Mouse (Mus musculus): ENCODE results near the gene Selenop. TPM values are rescaled to one million over a fixed set of nuclear protein-coding genes. Genes with fewer than 3 reads are reported as not detected.

The Selenop gene
- polyA plus RNA-seq, 1 experiment from 2014 or later = 131 TPM

DNA sequence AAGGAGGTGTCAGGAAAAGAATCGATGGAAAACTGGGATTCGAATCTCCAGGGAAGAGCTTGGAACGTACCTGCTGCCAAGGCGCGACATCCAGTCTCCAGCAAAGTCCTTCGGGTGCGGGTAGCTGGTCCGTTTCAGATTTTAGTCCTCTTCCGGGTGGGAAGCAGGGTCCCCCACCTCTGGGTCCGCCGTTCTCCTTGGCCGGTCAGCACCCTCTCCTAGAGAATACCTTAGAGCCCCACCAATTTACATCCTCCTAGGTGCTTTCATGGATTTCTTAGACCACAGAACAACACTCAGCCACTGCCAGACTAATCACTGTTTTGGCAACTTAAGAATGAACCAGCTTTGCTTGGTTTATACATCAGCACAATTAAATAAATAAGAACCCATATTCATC is 35.1 kb downstream of the Selenop start, which contains the start of gene Ccdc152:
Gene Ccdc152 (minus strand): TSS at position 101 of the 400 bp plus-strand sequence.
- no peaks in the 10 kb centered on the region for H3K4me1 ChIP-seq (ENCODE audit: control insufficient read depth, insufficient read depth, low read length)
- H3K4me3 ChIP-seq (replicated peaks; ENCODE audit: low read depth, low read length) = no peak within 1 kb of the TSS
- H3K4me2 ChIP-seq (ENCODE audit: low read length) = no peak within 1 kb of the TSS
- no peaks in the 10 kb centered on the region for H3K27me3 ChIP-seq (ENCODE audit: control insufficient read depth, insufficient read depth, low read length)
- DNase-seq (no peak), ATAC-seq (ENCODE audit: low FRiP score, low TSS enrichment) (no peak)
- no peaks in the 10 kb centered on the region for H3K36me3 ChIP-seq (ENCODE audit: control insufficient read depth, insufficient read depth, low read length)
- no peak within 1 kb of the TSS for H3K9ac ChIP-seq (replicated peaks; ENCODE audit: low read length)
- H3K9me3 ChIP-seq (ENCODE audit: control insufficient read depth, low read length) = no peaks in the 10 kb centered on the region
- H3K27ac ChIP-seq (replicated peaks; ENCODE audit: low read depth, low read length) = no peak within 1 kb of the TSS
- WGBS = 91% methylated on average over 12 of the region's 12 CpGs

DNA sequence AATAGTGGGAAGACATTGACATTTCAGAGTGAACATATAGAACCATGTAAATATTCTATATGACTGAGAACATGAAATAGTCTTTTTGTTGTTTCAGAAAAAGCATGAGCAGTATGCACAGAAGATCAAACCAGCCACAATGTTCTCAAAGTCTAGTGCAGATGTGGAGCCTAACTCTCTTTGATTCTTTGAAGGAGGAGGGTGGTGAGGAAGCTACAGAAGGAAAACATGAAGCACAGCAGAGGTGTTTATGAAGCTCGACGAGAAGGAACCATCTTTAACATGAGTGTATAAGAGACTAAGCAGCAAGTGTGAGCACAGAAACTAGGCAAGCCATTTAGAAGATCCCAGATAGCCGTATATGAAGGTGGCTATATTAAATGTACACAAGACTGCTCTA is 41.5 kb downstream of the Selenop start:
- Histone ChIP-seq H3K9me3 (ENCODE audit: control insufficient read depth, low read length) (no peaks in the 10 kb centered on the region), H3K4me2 (ENCODE audit: low read length) (no peak overlapping the region), H3K4me1 (ENCODE audit: control insufficient read depth, insufficient read depth, low read length) (no peaks in the 10 kb centered on the region), H3K4me3 (replicated peaks; ENCODE audit: low read depth, low read length) (no peak overlapping the region), H3K27me3 (ENCODE audit: control insufficient read depth, insufficient read depth, low read length) (no peaks in the 10 kb centered on the region), H3K27ac (replicated peaks; ENCODE audit: low read depth, low read length) (no peak overlapping the region), H3K36me3 (ENCODE audit: control insufficient read depth, insufficient read depth, low read length) (no peaks in the 10 kb centered on the region), H3K9ac (replicated peaks; ENCODE audit: low read length) (no peak overlapping the region)
- DNase-seq (no peak), ATAC-seq (ENCODE audit: low FRiP score, low TSS enrichment) (no peak)
- 86% methylated on average over 3 of the region's 3 CpGs for WGBS

- ATAC-seq (ENCODE audit: low FRiP score, low TSS enrichment) = no peak
- H3K9me3 ChIP-seq (ENCODE audit: control insufficient read depth, low read length) = no peaks in the 10 kb centered on the region
Measured at GRCm38 (mm10) chr15:3312937-3313336, 44.6 kb downstream of the Selenop start.

DNA sequence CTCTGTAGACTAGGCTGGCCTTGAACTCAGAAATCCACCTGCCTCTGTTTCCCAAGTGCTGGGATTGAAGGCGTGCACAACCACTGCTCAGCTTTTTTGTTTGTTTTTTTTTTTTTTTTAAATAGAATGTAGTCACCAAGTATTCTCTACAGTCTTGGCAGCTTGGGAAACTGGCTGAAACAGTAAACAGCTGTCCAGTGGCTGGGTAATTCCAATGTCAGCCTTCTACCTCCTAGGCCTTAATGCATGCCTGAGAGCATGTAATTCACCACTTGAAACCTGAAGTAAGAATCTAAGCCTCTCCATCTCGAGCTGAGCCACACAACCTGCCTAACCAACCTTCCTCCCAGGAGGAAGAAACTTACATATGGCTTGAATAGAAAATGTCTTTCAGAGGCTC is 48.3 kb downstream of the Selenop start:
- no peaks in the 10 kb centered on the region for H3K27me3 ChIP-seq (ENCODE audit: control insufficient read depth, insufficient read depth, low read length)
- no peak overlapping the region for H3K27ac ChIP-seq (replicated peaks; ENCODE audit: low read depth, low read length)
- no peak overlapping the region for H3K4me3 ChIP-seq (replicated peaks; ENCODE audit: low read depth, low read length)
- H3K9me3 ChIP-seq (ENCODE audit: control insufficient read depth, low read length) = no peaks in the 10 kb centered on the region
- H3K4me1 ChIP-seq (ENCODE audit: control insufficient read depth, insufficient read depth, low read length) = no peaks in the 10 kb centered on the region
- no peak overlapping the region for H3K4me2 ChIP-seq (ENCODE audit: low read length)
- WGBS = 79% methylated on average over 2 of the region's 2 CpGs
- ATAC-seq (ENCODE audit: low FRiP score, low TSS enrichment) (no peak), DNase-seq (no peak)
- H3K36me3 ChIP-seq (ENCODE audit: control insufficient read depth, insufficient read depth, low read length) = no peaks in the 10 kb centered on the region
- H3K9ac ChIP-seq (replicated peaks; ENCODE audit: low read length) = no peak overlapping the region

More at GRCm38 (mm10) chr15:3312937-3313336, 44.6 kb downstream of the Selenop start:
- no peaks in the 10 kb centered on the region for H3K27me3 ChIP-seq (ENCODE audit: control insufficient read depth, insufficient read depth, low read length)
- no peaks in the 10 kb centered on the region for H3K4me1 ChIP-seq (ENCODE audit: control insufficient read depth, insufficient read depth, low read length)
- H3K9ac ChIP-seq (replicated peaks; ENCODE audit: low read length) = no peak overlapping the region
- H3K4me3 ChIP-seq (replicated peaks; ENCODE audit: low read depth, low read length) = no peak overlapping the region
- H3K27ac ChIP-seq (replicated peaks; ENCODE audit: low read depth, low read length) = no peak overlapping the region
- H3K36me3 ChIP-seq (ENCODE audit: control insufficient read depth, insufficient read depth, low read length) = no peaks in the 10 kb centered on the region
- DNase-seq = peak; percentile 2
- H3K4me2 ChIP-seq (ENCODE audit: low read length) = no peak overlapping the region

DNA sequence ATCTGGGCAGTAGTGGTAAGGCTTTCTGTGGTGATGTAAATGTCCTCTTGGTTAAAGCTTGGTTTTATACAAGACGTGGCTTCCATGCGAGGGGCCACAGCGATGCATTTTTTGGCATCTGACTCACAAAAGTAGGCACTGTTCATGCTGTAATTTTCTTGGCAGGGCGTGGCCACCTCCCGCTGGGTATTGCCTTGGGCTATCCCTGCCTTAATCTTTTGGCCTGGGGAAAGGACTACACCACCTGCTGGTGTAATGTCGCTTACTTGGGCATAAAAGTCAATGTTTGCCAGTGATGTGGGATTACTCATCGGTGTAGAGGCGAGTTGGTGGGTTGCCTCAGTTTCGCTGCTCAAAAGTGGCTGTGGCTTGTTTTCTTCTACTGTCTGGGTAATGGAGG is 51.6 kb downstream of the Selenop start:
- Histone ChIP-seq H3K9me3 (ENCODE audit: control insufficient read depth, low read length) (no peaks in the 10 kb centered on the region), H3K4me2 (ENCODE audit: low read length) (no peak overlapping the region), H3K4me3 (replicated peaks; ENCODE audit: low read depth, low read length) (no peak overlapping the region), H3K27me3 (ENCODE audit: control insufficient read depth, insufficient read depth, low read length) (no peaks in the 10 kb centered on the region), H3K9ac (replicated peaks; ENCODE audit: low read length) (no peak overlapping the region), H3K27ac (replicated peaks; ENCODE audit: low read depth, low read length) (no peak overlapping the region), H3K4me1 (ENCODE audit: control insufficient read depth, insufficient read depth, low read length) (no peaks in the 10 kb centered on the region), H3K36me3 (ENCODE audit: control insufficient read depth, insufficient read depth, low read length) (no peaks in the 10 kb centered on the region)
- WGBS = 66% methylated on average over 9 of the region's 9 CpGs
- DNase-seq = no peak
- no peak for ATAC-seq (ENCODE audit: low FRiP score, low TSS enrichment)

DNA sequence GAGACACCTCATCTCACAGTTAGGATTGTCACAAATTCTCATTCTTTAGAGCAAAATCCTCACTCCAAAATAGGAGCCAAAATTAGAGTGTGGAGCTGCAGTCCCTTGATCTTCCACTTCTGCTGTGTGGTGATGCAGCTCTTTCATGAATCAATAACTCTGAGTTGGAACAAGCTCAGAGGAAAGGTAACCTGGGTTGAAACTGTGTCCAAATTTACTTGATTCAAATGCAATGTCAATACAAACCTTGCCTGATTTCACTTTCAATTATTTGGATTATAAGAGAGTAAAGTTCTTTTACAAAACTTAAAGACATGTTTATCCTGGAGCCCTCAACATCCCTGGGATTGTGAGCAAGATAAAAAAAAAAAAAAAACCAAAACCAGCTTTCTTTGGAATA is 54.7 kb downstream of the Selenop start:
- Histone ChIP-seq H3K4me1 (ENCODE audit: control insufficient read depth, insufficient read depth, low read length) (no peaks in the 10 kb centered on the region), H3K27ac (replicated peaks; ENCODE audit: low read depth, low read length) (no peak overlapping the region), H3K4me2 (ENCODE audit: low read length) (no peak overlapping the region), H3K36me3 (ENCODE audit: control insufficient read depth, insufficient read depth, low read length) (no peaks in the 10 kb centered on the region), H3K9me3 (ENCODE audit: control insufficient read depth, low read length) (no peaks in the 10 kb centered on the region), H3K4me3 (replicated peaks; ENCODE audit: low read depth, low read length) (no peak overlapping the region), H3K27me3 (ENCODE audit: control insufficient read depth, insufficient read depth, low read length) (no peaks in the 10 kb centered on the region), H3K9ac (replicated peaks; ENCODE audit: low read length) (no peak overlapping the region)
- DNase-seq (no peak), ATAC-seq (ENCODE audit: low FRiP score, low TSS enrichment) (no peak)

Other genes with a start within 250 kb of the Selenop start
- 0.17 TPM in 1 of 2 replicates, not detected in the other for gene Ccdc152, start 35.0 kb downstream of the Selenop start, polyA plus RNA-seq (2014; fragmentation: Nextera tagmentation; extraction: Ambion mirVana)

Measured in midbrain, embryonic 14.5 days (tissue).